Mouse (Mus musculus): ENCODE data around the gene Elf2. TPM values are rescaled to one million over a fixed set of nuclear protein-coding genes. Genes with fewer than 3 reads are reported as not detected.
A peak's percentile ranks its signal among the peaks of the same experiment; 100 is the strongest.

Elf2 gene
- total and polyA plus RNA-seq, 3 experiments: 38.0 to 53.3 (median 46.5) TPM

- TF ChIP-seq MYC (IDR thresholded peaks at IDR 0.05; ENCODE audit: low read depth, low read length) (no peak), MAFK (IDR thresholded peaks at IDR 0.05; ENCODE audit: borderline replicate concordance, low read depth, low read length) (no peak)
Observed at GRCm38 (mm10) chr3:51340552-51341267, at the start of gene Elf2 (continued).

- Histone ChIP-seq H3K9me3 (replicated peaks; ENCODE audit: insufficient read depth, low read length) (no peaks in the 10 kb centered on the region), H3K27ac (ENCODE audit: control insufficient read depth, low read depth, low read length) (no peak overlapping the region), H3K79me2 (ENCODE audit: control insufficient read depth, insufficient read depth, low read length, poor library complexity) (no peaks in the 10 kb centered on the region), H3K4me1 (ENCODE audit: control insufficient read depth in 1 of 2, insufficient read depth in 2 of 2, low read length in 2 of 2) (peaks cover 3 to 11% of the 10 kb centered on the region in 2 experiments; a peak in 3 of 4 replicates), H3K27me3 (ENCODE audit: control insufficient read depth in 1 of 2, insufficient read depth in 2 of 2, low read length in 2 of 2) (no peaks in the 10 kb centered on the region), H3K36me3 (ENCODE audit: control insufficient read depth in 1 of 2, insufficient read depth in 2 of 2, low read length in 2 of 2) (peaks cover 0 to 10% of the 10 kb centered on the region in 2 experiments; a peak in 2 of 4 replicates), H3K4me3 (ENCODE audit: control insufficient read depth in 1 of 2, insufficient read depth in 1 of 2, low read depth in 2 of 2, low read length in 2 of 2) (peak overlapping the region; percentile 39 to 58), H3K9ac (ENCODE audit: control insufficient read depth, low read depth, low read length, poor library complexity, severe bottlenecking) (peak overlapping the region; percentile 21; the same call in 1 of the 2 replicates)
- peak; percentile 91 for TF ChIP-seq TBP (IDR thresholded peaks at IDR 0.05; ENCODE audit: low read depth, low read length)
- no peak for TF ChIP-seq ZNF384 (IDR thresholded peaks at IDR 0.05; ENCODE audit: low read depth, low read length)
- TF ChIP-seq TCF12 (IDR thresholded peaks at IDR 0.05; ENCODE audit: low read depth, low read length): peak; percentile 80
- TF ChIP-seq BHLHE40 (IDR thresholded peaks at IDR 0.05; ENCODE audit: borderline replicate concordance, low read depth, low read length): no peak
- peak; percentile 59 for TF ChIP-seq TAL1 (IDR thresholded peaks at IDR 0.05; ENCODE audit: low read length)
- TF ChIP-seq SIN3A (IDR thresholded peaks at IDR 0.05; ENCODE audit: low read length): no peak
- peak in 1 of 2 experiments; percentile 35; a peak in 1 of 4 replicates for TF ChIP-seq POLR2A (IDR thresholded peaks at IDR 0.05; ENCODE audit: control insufficient read depth in 1 of 2, insufficient read depth in 1 of 2, low read depth in 1 of 2, low read length in 2 of 2, poor library complexity in 1 of 2)
- TF ChIP-seq UBTF (IDR thresholded peaks at IDR 0.05; ENCODE audit: borderline replicate concordance, insufficient read depth, low read depth, low read length): peak; percentile 81; the same call in 1 of the 2 replicates
- no peak for TF ChIP-seq JUND (IDR thresholded peaks at IDR 0.05; ENCODE audit: low read depth, low read length)
- TF ChIP-seq EP300 (IDR thresholded peaks at IDR 0.05; ENCODE audit: low read depth in 1 of 2, low read length in 2 of 2): peak; percentile 31 to 82; a peak in 2 of 4 replicates
- peak; percentile 84 for TF ChIP-seq GATA1 (IDR thresholded peaks at IDR 0.05; ENCODE audit: low read depth, low read length)
- TF ChIP-seq ETS1 (IDR thresholded peaks at IDR 0.05; ENCODE audit: low read depth, low read length): 0 out of 2 replicates have a peak, but pooled peaks have one; percentile 31
- 0 out of 2 replicates have a peak, but pooled peaks have one; percentile 10 for TF ChIP-seq ELF1 (IDR thresholded peaks at IDR 0.05; ENCODE audit: low read depth, low read length)
- peak; percentile 85 for DNase-seq (ENCODE audit: low read depth, low spot score)
Observed at GRCm38 (mm10) chr3:51388904-51389303, 48.4 kb upstream of the Elf2 start.

DNA sequence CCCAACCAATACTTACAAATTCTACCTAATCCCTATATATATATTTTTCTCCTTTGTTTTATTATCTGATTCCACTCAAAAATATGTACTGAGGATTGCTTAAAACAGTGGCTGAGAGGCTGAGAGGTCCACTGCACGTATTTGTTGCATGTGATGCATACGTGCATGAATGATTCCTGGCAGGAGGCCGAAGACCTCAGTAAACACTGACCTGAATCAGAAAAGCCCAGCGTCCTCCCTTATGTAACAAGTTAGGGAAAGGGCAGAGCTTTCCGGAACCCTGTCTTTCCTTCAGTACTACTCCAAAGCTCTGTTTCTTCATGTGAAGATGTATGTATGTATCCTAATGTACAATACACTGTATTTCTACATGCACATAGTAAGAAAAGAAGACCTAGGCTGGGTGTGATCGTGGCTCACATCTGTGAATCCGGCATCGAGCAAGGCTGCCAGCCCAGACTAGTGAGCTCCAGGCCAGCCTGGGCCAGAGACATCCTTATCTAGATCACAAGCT lies 47.5 kb upstream of the Elf2 start:
- DNase-seq (ENCODE audit: low read depth, low spot score): no peak
- Histone ChIP-seq H3K9me3 (replicated peaks; ENCODE audit: insufficient read depth, low read length) (no peaks in the 10 kb centered on the region), H3K79me2 (ENCODE audit: control insufficient read depth, insufficient read depth, low read length, poor library complexity) (no peaks in the 10 kb centered on the region), H3K4me1 (ENCODE audit: control insufficient read depth in 1 of 2, insufficient read depth in 2 of 2, low read length in 2 of 2) (peaks cover 3 to 14% of the 10 kb centered on the region in 2 experiments; a peak in 3 of 4 replicates), H3K36me3 (ENCODE audit: control insufficient read depth in 1 of 2, insufficient read depth in 2 of 2, low read length in 2 of 2) (peaks cover 0 to 10% of the 10 kb centered on the region in 2 experiments; a peak in 2 of 4 replicates), H3K27me3 (ENCODE audit: control insufficient read depth in 1 of 2, insufficient read depth in 2 of 2, low read length in 2 of 2) (no peaks in the 10 kb centered on the region), H3K27ac (ENCODE audit: control insufficient read depth, low read depth, low read length) (peak overlapping the region; percentile 11; the same call in 1 of the 2 replicates), H3K4me3 (ENCODE audit: control insufficient read depth in 1 of 2, insufficient read depth in 1 of 2, low read depth in 2 of 2, low read length in 2 of 2) (no peak overlapping the region), H3K9ac (ENCODE audit: control insufficient read depth, low read depth, low read length, poor library complexity, severe bottlenecking) (no peak overlapping the region)
- TF ChIP-seq MAFK (IDR thresholded peaks at IDR 0.05; ENCODE audit: borderline replicate concordance, low read depth, low read length) (no peak), MAZ (IDR thresholded peaks at IDR 0.05; ENCODE audit: low read depth, low read length) (no peak), TCF12 (IDR thresholded peaks at IDR 0.05; ENCODE audit: low read depth, low read length) (no peak), MAX (IDR thresholded peaks at IDR 0.05; ENCODE audit: low read length) (no peak), UBTF (IDR thresholded peaks at IDR 0.05; ENCODE audit: borderline replicate concordance, insufficient read depth, low read depth, low read length) (no peak), POLR2AphosphoS2 (IDR thresholded peaks at IDR 0.05; ENCODE audit: low read length) (no peak), ZC3H11A (IDR thresholded peaks at IDR 0.05; ENCODE audit: low read depth, low read length) (no peak), USF1 (IDR thresholded peaks at IDR 0.05; ENCODE audit: low read depth, low read length) (no peak), MEF2A (IDR thresholded peaks at IDR 0.05; ENCODE audit: extremely low read depth, insufficient replicate concordance, low read depth, low read length, poor library complexity, severe bottlenecking) (no peak), KAT2A (conservative IDR thresholded peaks at IDR 0.05; ENCODE audit: low read depth, low read length) (no peak), RCOR1 (IDR thresholded peaks at IDR 0.05; ENCODE audit: low read depth, low read length) (no peak), NRF1 (IDR thresholded peaks at IDR 0.05; ENCODE audit: insufficient read depth, low read depth, low read length, poor library complexity, severe bottlenecking) (no peak), SMC3 (IDR thresholded peaks at IDR 0.05; ENCODE audit: low read depth, low read length) (no peak), USF2 (IDR thresholded peaks at IDR 0.05; ENCODE audit: borderline replicate concordance in 1 of 2, insufficient read depth in 1 of 2, low read depth in 1 of 2, low read length in 2 of 2) (no peak)
